Mouse (Mus musculus): ENCODE data around the gene Pitpnm2.
A peak's percentile ranks its signal among the peaks of the same experiment; 100 is the strongest.
"Not testable (repeated sequence)": the region's sequence is repeated elsewhere in the genome, so short reads cannot be mapped to it uniquely, and the experiment has no call there.

Pitpnm2 gene

GRCm38 (mm10) chr5:124219431-124219830 lies 30.1 kb downstream of the Pitpnm2 start:
- DNase-seq = no peak

DNA sequence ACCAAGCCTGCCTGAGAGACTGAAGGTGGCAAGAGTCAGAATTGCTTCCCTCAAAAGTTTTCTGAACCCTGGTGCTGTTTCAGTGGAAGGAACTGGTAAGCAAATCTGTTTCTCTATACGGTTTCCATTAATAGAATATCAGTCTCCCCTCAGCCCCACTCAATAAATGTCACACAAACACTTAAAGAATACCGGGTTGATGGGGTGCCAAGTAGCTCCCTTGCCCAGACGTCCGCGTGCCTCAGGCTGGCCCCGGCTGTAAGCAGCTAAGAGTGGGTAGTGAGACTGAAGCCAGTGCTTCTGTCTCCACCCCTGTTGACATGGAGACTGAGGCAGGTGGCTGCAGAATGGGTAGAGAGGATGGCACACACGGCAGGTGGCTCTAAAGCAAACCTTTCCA lies 30.6 kb downstream of the Pitpnm2 start:
- no peak for DNase-seq

- DNase-seq = no peak
These were observed 31.9 kb downstream of the Pitpnm2 start for GRCm38 (mm10) chr5:124217566-124218249.

- not testable (repeated sequence) for DNase-seq
These were observed 32.5 kb downstream of the Pitpnm2 start for GRCm38 (mm10) chr5:124217092-124217491.

GRCm38 (mm10) chr5:124216403-124216802 lies 33.2 kb downstream of the Pitpnm2 start:
- no peak for DNase-seq

DNA sequence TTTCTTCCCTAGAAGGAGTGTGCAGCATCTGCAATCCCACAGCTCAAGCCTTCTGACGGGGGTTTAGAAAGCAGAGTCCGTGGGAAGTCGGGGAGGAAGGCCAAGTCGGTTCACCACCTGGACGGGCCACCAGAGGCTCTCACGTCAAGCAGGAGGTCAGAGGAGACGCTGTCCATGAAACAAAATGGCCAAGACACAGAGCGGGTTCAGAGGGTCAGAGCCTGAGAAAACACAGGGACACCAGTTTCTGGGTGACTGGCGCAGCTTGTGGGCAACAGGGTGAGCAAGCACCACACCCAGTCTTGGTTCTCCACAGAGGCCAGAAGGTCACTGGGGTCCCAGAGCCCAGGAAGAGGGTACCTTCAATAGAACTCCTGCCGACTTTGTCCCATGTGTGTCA lies 33.9 kb downstream of the Pitpnm2 start:
- no peak for DNase-seq

DNA sequence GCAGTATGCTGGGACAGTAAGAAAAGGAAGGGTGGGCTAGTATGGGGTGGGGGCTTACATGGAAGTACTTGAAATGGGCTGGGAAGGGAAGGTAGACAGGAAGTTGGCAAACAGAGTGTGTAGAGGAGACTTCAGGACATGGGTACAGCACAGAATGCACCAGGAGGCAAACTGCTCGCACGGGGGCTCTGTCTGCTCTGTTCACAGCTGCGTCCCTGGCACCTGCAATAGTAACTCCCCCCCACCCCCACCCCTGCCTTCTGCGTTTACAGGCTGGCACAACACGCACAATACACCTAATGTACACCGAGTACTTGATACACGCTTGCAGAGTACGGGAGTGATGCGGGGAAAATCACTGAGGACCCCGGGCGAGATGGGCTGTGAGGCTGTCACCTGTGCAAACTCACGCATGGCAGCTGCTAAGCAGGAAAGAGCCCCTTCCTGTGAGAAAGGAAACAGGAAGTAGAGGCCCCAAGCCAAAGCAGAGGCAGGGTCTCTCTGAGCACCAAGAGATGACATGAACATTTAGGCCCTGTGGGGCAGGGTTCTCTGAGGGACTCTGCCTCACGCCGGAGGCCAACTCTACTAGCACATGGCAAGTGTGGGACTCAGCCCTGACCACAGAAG lies 34.9 kb downstream of the Pitpnm2 start:
- DNase-seq = no peak

GRCm38 (mm10) chr5:124213588-124214469 lies 35.7 kb downstream of the Pitpnm2 start:
- DNase-seq = no peak

DNA sequence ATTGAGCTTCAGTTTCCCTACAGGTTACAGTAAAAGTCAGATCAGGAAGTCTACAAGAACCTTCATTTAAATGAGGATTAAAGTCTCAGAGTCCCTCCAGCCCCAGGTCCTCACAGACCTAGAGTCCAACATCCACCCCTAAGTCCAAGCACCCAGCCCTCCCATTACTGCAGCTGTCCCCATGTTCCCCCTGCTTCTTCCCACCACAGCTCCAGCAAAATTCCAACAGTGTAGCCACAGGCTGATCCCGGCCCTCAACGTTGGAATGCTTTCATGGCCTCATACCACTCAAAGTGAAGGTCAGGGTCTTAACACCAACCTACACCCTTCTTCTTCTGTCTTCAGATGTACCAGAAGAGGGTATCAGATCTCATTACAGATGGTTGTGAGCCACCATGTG lies 37.9 kb downstream of the Pitpnm2 start:
- DNase-seq = no peak

- DNase-seq = no peak
These were observed 38.3 kb downstream of the Pitpnm2 start for GRCm38 (mm10) chr5:124211234-124211633.

DNA sequence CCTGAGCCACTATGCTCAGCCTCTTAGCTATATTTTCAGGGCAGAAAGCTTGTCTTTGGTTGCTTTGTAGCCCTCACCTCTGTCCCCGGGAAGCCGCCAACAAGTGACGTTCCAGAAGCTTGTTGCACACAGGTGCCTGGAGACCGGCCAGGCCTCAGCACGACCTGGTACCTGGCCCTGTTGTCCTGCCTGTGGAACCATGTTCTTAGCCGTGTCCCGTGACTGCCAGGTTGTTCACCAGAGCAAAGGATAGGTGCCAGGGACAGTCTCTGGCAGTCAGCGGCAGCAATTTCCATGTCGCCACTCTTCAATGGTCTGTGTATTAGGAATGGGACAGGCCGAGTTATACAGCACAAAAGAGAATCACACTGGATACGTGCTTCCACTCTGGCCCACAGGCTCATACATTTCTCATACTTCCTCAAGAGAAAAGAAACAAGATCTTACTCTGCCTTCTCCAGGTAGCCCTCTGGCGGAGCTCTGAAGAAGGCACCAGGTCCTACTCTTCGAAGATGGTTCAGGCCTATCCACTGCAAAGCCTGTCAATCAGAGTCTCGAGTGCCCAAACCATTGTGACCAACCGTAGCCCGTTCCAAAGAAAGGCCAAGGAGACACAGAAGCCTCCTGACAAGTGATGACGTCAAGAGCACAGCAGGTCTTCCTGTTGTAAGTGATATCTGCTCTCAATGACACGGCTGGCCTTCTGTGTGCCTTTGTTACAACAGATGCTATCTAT lies 39.1 kb downstream of the Pitpnm2 start:
- DNase-seq = peak; percentile 49

- no peak for DNase-seq
These were observed 39.7 kb downstream of the Pitpnm2 start for GRCm38 (mm10) chr5:124209850-124210249.

DNA sequence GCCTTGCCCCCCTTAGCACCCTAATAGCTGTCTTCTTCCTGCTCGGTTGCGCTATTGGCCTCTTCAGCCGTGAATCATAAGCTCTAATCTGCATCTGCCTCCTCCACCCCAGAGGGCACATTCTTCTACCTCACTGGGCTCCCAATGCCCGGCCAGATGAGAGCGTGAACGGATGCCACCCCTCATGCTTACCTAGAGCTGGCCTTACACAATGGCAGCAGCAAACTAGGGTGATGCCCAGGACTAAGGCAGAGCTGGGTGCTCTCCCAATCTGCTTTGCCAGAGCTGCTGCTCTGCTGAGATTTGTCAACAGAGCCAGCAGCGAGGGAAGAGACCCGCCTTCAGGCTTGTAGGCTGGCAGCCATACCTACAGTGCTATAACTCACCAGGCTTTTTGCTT lies 41.5 kb downstream of the Pitpnm2 start:
- DNase-seq = peak; percentile 64

DNA sequence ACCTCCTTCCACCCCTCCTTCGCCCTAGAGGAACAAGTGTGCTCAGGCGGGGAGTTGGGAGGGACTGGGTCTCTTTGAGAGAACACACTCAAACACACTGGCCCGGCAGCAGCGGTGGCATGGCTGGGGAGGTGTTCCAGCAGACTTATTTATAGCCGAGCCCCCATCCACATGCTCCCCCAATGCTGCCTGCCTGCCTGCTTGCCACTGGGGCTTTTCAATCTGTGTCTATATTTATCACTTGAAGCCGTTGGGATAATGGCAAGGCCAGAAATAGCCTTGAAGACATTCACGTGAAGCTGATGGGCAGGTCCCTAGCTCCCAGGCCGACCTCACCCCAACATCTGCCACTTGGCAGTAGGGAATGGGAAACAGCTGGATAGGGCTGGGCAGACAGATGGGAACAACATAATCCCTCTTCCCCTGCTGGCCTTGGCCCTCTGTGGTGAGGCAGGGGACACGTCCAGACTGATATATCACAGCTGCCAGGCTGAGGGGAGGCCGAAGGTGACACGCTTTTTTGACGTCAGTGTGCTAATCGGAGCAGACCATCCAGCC lies 43.0 kb downstream of the Pitpnm2 start:
- peak; percentile 78 for DNase-seq

DNA sequence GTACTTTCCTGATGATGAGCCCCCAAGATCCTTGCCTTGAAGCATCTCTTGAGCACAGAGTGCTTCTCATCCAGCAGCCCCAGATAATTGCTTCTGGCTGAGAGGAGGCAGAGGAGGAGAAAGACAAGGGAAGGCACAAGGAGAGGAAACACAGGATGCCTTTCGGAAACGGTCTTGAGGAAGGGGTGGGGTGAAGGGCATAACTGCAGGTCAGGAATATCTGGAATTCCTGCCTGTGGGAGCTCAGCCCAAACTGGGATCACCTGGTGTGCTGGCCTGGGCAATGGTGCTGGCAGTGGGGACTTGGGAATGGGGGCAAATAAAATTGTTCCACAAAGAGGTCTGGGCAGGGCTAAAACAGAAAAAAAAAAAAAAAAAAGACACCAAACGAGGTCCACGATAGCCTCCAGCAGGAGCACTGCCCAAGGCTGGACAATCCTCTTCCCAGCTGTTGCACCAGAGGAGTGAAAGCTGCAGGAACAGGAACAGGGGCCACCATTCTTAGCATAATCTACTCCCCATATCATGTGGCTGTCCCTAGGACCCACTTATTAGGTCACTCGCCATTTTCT lies 43.7 kb downstream of the Pitpnm2 start:
- no peak for DNase-seq

DNA sequence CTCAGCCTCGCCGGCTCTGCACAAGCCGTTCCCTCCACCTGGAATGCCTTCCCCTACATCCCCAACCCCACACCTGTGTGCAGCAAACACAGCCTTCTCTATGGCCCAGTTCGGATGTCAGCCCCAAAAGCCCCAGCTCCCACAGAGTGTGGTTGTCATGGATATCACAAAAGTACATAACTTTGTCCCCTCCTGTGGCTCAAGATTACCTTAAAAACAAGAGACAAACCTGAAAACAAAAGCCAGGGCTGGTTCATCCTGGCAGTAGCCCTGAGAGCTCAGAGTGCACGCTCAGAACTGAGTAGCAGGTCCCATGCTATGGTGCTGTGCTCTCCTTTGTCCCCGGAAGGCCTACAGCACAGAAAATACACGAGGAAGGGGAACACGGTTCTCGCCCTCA lies 44.3 kb downstream of the Pitpnm2 start:
- DNase-seq = no peak

DNA sequence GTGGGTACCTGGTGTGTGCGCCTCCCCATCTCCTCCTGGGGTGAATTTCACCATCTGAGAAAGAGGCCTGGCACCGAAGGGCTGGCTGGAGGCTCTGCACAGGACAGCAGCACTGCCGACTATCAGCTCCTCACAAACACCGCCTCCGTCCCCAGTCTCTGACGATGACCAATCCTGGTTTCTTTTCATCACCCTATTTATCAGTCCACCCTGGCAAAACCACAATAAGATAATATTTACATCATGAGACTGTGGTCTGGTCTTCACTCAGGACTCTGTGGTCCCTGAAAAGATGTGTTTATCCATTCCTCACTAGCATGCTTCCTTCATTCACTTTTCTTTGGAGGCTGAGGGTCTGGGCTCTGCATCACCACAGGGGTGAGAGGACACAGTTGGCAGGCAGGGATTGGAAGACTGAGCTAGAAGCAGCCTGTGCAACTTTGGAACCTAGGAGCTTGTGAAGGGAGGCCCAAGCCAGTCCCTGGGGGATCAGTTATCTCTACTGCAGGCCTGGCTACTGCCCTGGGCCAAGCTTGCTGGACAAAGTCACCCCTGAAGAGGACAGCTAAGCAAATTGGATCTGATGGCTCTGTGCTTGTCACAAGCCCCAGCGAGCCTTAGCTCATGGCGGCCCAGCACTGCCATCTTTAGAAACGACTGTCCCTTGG lies 45.3 kb downstream of the Pitpnm2 start:
- DNase-seq = no peak

- no peak for DNase-seq
These were observed 46.3 kb downstream of the Pitpnm2 start for GRCm38 (mm10) chr5:124203251-124203650.

GRCm38 (mm10) chr5:124202071-124202470 lies 47.5 kb downstream of the Pitpnm2 start:
- no peak for DNase-seq

GRCm38 (mm10) chr5:124201564-124201963 lies 48.0 kb downstream of the Pitpnm2 start:
- DNase-seq = no peak

DNA sequence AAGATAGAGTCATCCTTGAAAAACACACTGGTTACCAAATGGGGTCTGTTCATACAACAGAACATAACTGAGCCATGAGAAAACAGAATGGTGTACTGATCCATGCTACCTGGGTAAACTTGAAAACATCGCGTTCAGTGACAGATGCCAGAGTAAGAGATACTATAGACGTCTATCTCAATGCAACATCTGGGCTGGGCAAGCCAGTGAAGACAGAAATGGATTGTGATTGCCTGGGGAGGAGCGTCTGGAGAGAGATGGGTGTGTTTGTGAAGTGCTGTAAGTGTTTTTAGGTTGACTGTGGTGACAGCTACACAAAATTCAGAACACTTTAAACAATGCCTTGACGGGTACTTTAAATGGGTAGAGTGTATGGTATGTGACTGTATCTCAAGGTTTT lies 48.7 kb downstream of the Pitpnm2 start:
- no peak for DNase-seq

DNA sequence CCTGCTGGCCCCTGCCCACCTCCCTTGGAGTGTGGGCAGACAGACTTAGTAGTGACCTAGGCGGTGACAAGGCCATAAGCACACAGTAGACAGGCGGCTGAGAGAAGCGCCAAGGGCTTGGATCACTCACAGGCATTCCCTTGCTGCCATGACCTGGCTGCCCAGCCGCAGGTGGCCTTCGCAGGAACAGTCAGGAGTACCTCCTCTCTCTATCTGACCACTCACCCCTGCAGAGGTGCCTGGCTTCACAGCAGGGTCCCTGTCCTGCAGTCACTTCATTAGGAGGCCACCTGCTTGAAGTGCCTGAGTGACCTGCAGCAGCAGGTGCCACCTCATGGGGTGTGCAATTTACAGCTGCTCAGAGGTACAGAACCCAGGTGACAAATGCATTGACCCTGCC lies 50.4 kb downstream of the Pitpnm2 start:
- no peak for DNase-seq
